Comparison of ENCODE assay signal across 12 mouse cellular contexts in genomic region chr15:84597816-84598215, GRCm38 (mm10).
"Had no signal": no experiment of that assay in that cellular context is flagged by ENCODE, and none has a peak within 500 bp of the region (broad histone marks: within the 10 kb centered on the region; RNA-seq: fewer than 3 reads in every experiment).

No protein-coding gene starts in this region.

- DNase-seq: retina, postnatal 1 day; right cerebral cortex, adult 18-20 months; right cerebral cortex, postnatal 14 days; right cerebral cortex, postnatal 25 days; right cerebral cortex, postnatal 4 days; spleen, adult 18-20 months; thymus, adult 18-20 months; thymus, adult 2 months; thymus, postnatal 14 days; thymus, postnatal 25 days; thymus, postnatal 36 days; thymus, postnatal 4 days had no signal
